Mouse (Mus musculus) CH12.LX (cell line): ENCODE data around the gene B230104I21Rik. TPM values are rescaled to one million over a fixed set of nuclear protein-coding genes. Genes with fewer than 3 reads are reported as not detected.

Experiments
- DNase-seq: peaks from one replicate; pipeline ENCODE4 v3.0.0-alpha.2; 2013; ENCODE audit errors: extremely low read depth
- H3K27ac ChIP-seq: 2 replicates; pipeline ENCODE4 v1.5.1; 2012; ENCODE audit warnings: low read depth, mild to moderate bottlenecking, control low read depth, moderate library complexity; ENCODE audit not compliant: insufficient read depth
- H3K27me3 ChIP-seq: replicated peaks from 2 replicates; pipeline ENCODE3; 2012; ENCODE audit warnings: inconsistent platforms
- H3K36me3 ChIP-seq, 2 experiments: replicated peaks in 1 of 2; 2 replicates each; pipeline versions ENCODE3 to v1.6.1; 2012; ENCODE audit warnings: inconsistent platforms in 1 of 2, low read length in 1 of 2, mild to moderate bottlenecking in 1 of 2, mixed read lengths in 1 of 2, moderate library complexity in 1 of 2; ENCODE audit not compliant: control insufficient read depth in 1 of 2, insufficient read depth in 1 of 2
- H3K4me1 ChIP-seq, 2 experiments: 2 replicates each; pipeline ENCODE4 v1.6.1; 2012; ENCODE audit warnings: inconsistent platforms in 1 of 2, moderate library complexity in 1 of 2; ENCODE audit not compliant: insufficient read depth in 2 of 2, control insufficient read depth in 1 of 2
- H3K4me2 ChIP-seq: 2 replicates; pipeline ENCODE4 v1.6.1; 2012; ENCODE audit warnings: low read depth, mild to moderate bottlenecking, control low read depth; ENCODE audit not compliant: poor library complexity, insufficient read depth, severe bottlenecking
- H3K4me3 ChIP-seq, 3 experiments: fragments of 150-350 bp in 1 of 3; sonication (generic) in 1 of 3; replicated peaks in 1 of 3; 2 replicates each; pipeline versions ENCODE3 to v1.5.1; 2011 to 2012; ENCODE audit warnings: low read depth in 2 of 3, low read length in 2 of 3, mild to moderate bottlenecking in 2 of 3, moderate library complexity in 2 of 3, control low read depth in 1 of 3, improper control_type of control experiment in 1 of 3, inconsistent platforms in 1 of 3, mixed read lengths in 1 of 3; ENCODE audit not compliant: poor library complexity in 1 of 3
- H3K79me2 ChIP-seq: replicated peaks from 2 replicates; pipeline ENCODE4 v1.6.1; 2012; ENCODE audit warnings: mild to moderate bottlenecking, moderate library complexity; ENCODE audit not compliant: control insufficient read depth, poor library complexity, insufficient read depth, severe bottlenecking; ENCODE audit errors: extremely low read depth
- H3K9ac ChIP-seq: 2 replicates; pipeline ENCODE4 v1.6.1; 2012; ENCODE audit warnings: low read depth, mild to moderate bottlenecking, control low read depth, moderate library complexity; ENCODE audit not compliant: insufficient read depth
- H3K9me3 ChIP-seq: replicated peaks from 2 replicates; pipeline ENCODE3; 2012; ENCODE audit warnings: low read length, inconsistent platforms, mixed read lengths
- CHD2 ChIP-seq: IDR thresholded peaks from 2 replicates; pipeline ENCODE4 v1.6.1; 2011; ENCODE audit warnings: low read length, improper control_type of control experiment
- ELF1 ChIP-seq: IDR thresholded peaks from 2 replicates; pipeline ENCODE4 v1.6.1; 2014; ENCODE audit warnings: low read depth, mild to moderate bottlenecking, inconsistent platforms, low read length, improper control_type of control experiment
- EP300 ChIP-seq: IDR thresholded peaks from 2 replicates; pipeline ENCODE4 v1.6.1; 2011; ENCODE audit warnings: low read length, improper control_type of control experiment
- JUN ChIP-seq: IDR thresholded peaks from 2 replicates; pipeline ENCODE4 v1.6.1; 2011; ENCODE audit warnings: low read depth, mild to moderate bottlenecking, low read length, improper control_type of control experiment, moderate library complexity; ENCODE audit not compliant: insufficient read depth
- MAFK ChIP-seq: IDR thresholded peaks from 2 replicates; pipeline ENCODE4 v1.6.1; 2011; ENCODE audit warnings: low read length, improper control_type of control experiment; ENCODE audit not compliant: insufficient replicate concordance
- MAZ ChIP-seq: IDR thresholded peaks from 2 replicates; pipeline ENCODE4 v1.6.1; 2012; ENCODE audit warnings: low read depth, mild to moderate bottlenecking, inconsistent platforms, low read length, improper control_type of control experiment, moderate library complexity
- MEF2A ChIP-seq: IDR thresholded peaks from 2 replicates; pipeline ENCODE4 v1.6.1; 2014; ENCODE audit warnings: low read depth, mild to moderate bottlenecking, inconsistent platforms, low read length, improper control_type of control experiment, borderline replicate concordance
- NELFE ChIP-seq: IDR thresholded peaks from 2 replicates; pipeline ENCODE4 v1.6.1; 2011; ENCODE audit warnings: low read depth, low read length, improper control_type of control experiment
- PAX5 ChIP-seq: IDR thresholded peaks from 2 replicates; pipeline ENCODE4 v1.6.1; 2012; ENCODE audit warnings: low read length, inconsistent platforms, mixed read lengths
- POLR2AphosphoS2 ChIP-seq: IDR thresholded peaks from 2 replicates; pipeline ENCODE4 v1.6.1; 2011; ENCODE audit warnings: low read depth, low read length, improper control_type of control experiment
- RAD21 ChIP-seq: IDR thresholded peaks from 2 replicates; pipeline ENCODE4 v1.6.1; 2011; ENCODE audit warnings: low read depth, mild to moderate bottlenecking, low read length, improper control_type of control experiment, moderate library complexity
- SIN3A ChIP-seq: IDR thresholded peaks from 2 replicates; pipeline ENCODE4 v1.6.1; 2012; ENCODE audit warnings: low read length, improper control_type of control experiment, inconsistent platforms
- TBP ChIP-seq: conservative IDR thresholded peaks from 2 replicates; pipeline ENCODE4 v1.6.1; 2011; ENCODE audit warnings: low read depth, low read length, improper control_type of control experiment
- TCF12 ChIP-seq: IDR thresholded peaks from 2 replicates; pipeline ENCODE4 v1.6.1; 2014; ENCODE audit warnings: low read depth, mild to moderate bottlenecking, inconsistent platforms, low read length, improper control_type of control experiment
- UBTF ChIP-seq: IDR thresholded peaks from 2 replicates; pipeline ENCODE4 v1.6.1; 2012; ENCODE audit warnings: low read depth, mild to moderate bottlenecking, inconsistent platforms, low read length, improper control_type of control experiment, moderate library complexity
- USF2 ChIP-seq: conservative IDR thresholded peaks from 2 replicates; pipeline ENCODE4 v1.6.1; 2011; ENCODE audit warnings: low read depth, low read length, improper control_type of control experiment
- ZC3H11A ChIP-seq: IDR thresholded peaks from 2 replicates; pipeline ENCODE4 v1.6.1; 2012; ENCODE audit warnings: low read depth, mild to moderate bottlenecking, inconsistent platforms, low read length, improper control_type of control experiment
- ZMIZ1 ChIP-seq: IDR thresholded peaks from 2 replicates; pipeline ENCODE4 v1.6.1; 2012; ENCODE audit warnings: low read depth, mild to moderate bottlenecking, inconsistent platforms, low read length, improper control_type of control experiment
- ZNF384 ChIP-seq: IDR thresholded peaks from 2 replicates; pipeline ENCODE4 v1.6.1; 2012; ENCODE audit warnings: low read depth, low read length, improper control_type of control experiment, inconsistent platforms
- dilution Hi-C: fragments of 300-500 bp; cut with MboI; formaldehyde crosslinking; loops from 2 replicates; pipeline ENCODE4 v1.14.3; 2020; ENCODE audit warnings: low sequenced_read_pairs; ENCODE audit not compliant: extremely low pct_unique_long_range_greater_than_20kb, extremely low pct_ligation_motif_present
- in situ Hi-C: fragments of 300-500 bp; cut with MboI; formaldehyde crosslinking; loops from 3 replicates; pipeline ENCODE4 v1.14.3; 2019; ENCODE audit warnings: low sequenced_read_pairs, low pct_ligation_motif_present, low pct_unique_long_range_greater_than_20kb, mixed read lengths
- polyA plus RNA-seq: library from polyadenylated mRNA; unstranded; fragments of >175 nt; gene quantifications from 2 replicates; pipeline ENCODE4 v1.2.1, GENCODE M21; 2012; ENCODE audit warnings: low read depth; ENCODE audit not compliant: insufficient read length
- total RNA-seq, 2 experiments: library from RNA; depleted of rRNA; stranded (reverse); fragments of 300-350 nt in 1 of 2; fragments of >200 nt in 1 of 2; gene quantifications; 2 replicates each; pipeline ENCODE4 v1.2.3; 2012 to 2014

Gene B230104I21Rik
- total and polyA plus RNA-seq, 3 experiments, result not detected

- dilution Hi-C loops, result no loop called here
- Histone ChIP-seq H3K9ac (no peak overlapping the region), H3K4me1 (no peaks in the 10 kb centered on the region), H3K4me3 (peak overlapping the region in 1 of 3 experiments; percentile 8), H3K36me3 (no peaks in the 10 kb centered on the region), H3K4me2 (no peak overlapping the region), H3K27ac (no peak overlapping the region), H3K79me2 (no peaks in the 10 kb centered on the region), H3K27me3 (no peaks in the 10 kb centered on the region), H3K9me3 (peaks cover 100% of the 10 kb centered on the region)
- in situ Hi-C loops, result no loop called here
- no peak for DNase-seq
- TF ChIP-seq TBP (no peak), UBTF (no peak), TCF12 (no peak), ZNF384 (no peak), MEF2A (no peak), ELF1 (no peak), ZMIZ1 (no peak)
Observed at GRCm38 (mm10) chr4:154386810-154387209, 50.9 kb downstream of the B230104I21Rik start.

GRCm38 (mm10) chr4:154389641-154390040, 53.7 kb downstream of the B230104I21Rik start:
- in situ Hi-C loops (no loop called here), dilution Hi-C loops (no loop called here)
- no peaks in the 10 kb centered on the region for H3K4me1 ChIP-seq
- H3K4me2 ChIP-seq, result no peak overlapping the region
- peaks cover 98% of the 10 kb centered on the region for H3K9me3 ChIP-seq
- no peak overlapping the region for H3K9ac ChIP-seq
- no peak overlapping the region for H3K4me3 ChIP-seq
- no peaks in the 10 kb centered on the region for H3K79me2 ChIP-seq
- no peak overlapping the region for H3K27ac ChIP-seq
- TF ChIP-seq UBTF, result no peak
- TF ChIP-seq POLR2AphosphoS2, result no peak
- TF ChIP-seq ZC3H11A, result no peak
- DNase-seq, result no peak
- no peaks in the 10 kb centered on the region for H3K27me3 ChIP-seq
- no peaks in the 10 kb centered on the region for H3K36me3 ChIP-seq

GRCm38 (mm10) chr4:154390333-154391080, 54.6 kb downstream of the B230104I21Rik start:
- no peak for TF ChIP-seq ZC3H11A
- no peak for TF ChIP-seq SIN3A
- no peak for TF ChIP-seq RAD21
- no peak for TF ChIP-seq MEF2A
- TF ChIP-seq EP300, result no peak
- no peak for TF ChIP-seq MAZ
- no peak for TF ChIP-seq NELFE
- TF ChIP-seq CHD2, result no peak
- TF ChIP-seq ZMIZ1, result no peak
- no peak for TF ChIP-seq UBTF
- no peak for TF ChIP-seq USF2
- no peak for TF ChIP-seq MAFK
- TF ChIP-seq PAX5, result no peak
- no peak for TF ChIP-seq JUN
- Histone ChIP-seq H3K36me3 (no peaks in the 10 kb centered on the region), H3K27ac (no peak overlapping the region), H3K27me3 (no peaks in the 10 kb centered on the region), H3K4me2 (no peak overlapping the region), H3K4me3 (no peak overlapping the region), H3K79me2 (no peaks in the 10 kb centered on the region), H3K9me3 (peaks cover 98% of the 10 kb centered on the region), H3K9ac (no peak overlapping the region), H3K4me1 (no peaks in the 10 kb centered on the region)
- no peak for DNase-seq
- in situ Hi-C loops, result no loop called here
- dilution Hi-C loops, result no loop called here
